Mouse (Mus musculus): ENCODE results near the gene Trim72. TPM values are rescaled to one million over a fixed set of nuclear protein-coding genes. Genes with fewer than 3 reads are reported as not detected.

Gene Trim72
- polyA plus RNA-seq, 1 experiment from 2014 or later, result not detected

GRCm38 (mm10) chr7:127974413-127974930, 29.3 kb upstream of the Trim72 start:
- 84% methylated on average over 2 of the region's 2 CpGs for WGBS (ENCODE audit: insufficient replicate concordance)
- ATAC-seq (no peak), DNase-seq (no peak)
- peaks cover 9% of the 10 kb centered on the region for H3K4me1 ChIP-seq (ENCODE audit: insufficient read depth)
- H3K36me3 ChIP-seq (replicated peaks; ENCODE audit: insufficient read depth, low read length), result peaks cover 94% of the 10 kb centered on the region
- H3K9ac ChIP-seq (replicated peaks), result no peak overlapping the region
- no peak overlapping the region for H3K4me2 ChIP-seq (ENCODE audit: low read depth, low read length)
- no peaks in the 10 kb centered on the region for H3K27me3 ChIP-seq (ENCODE audit: insufficient read depth, low read length)
- TF ChIP-seq CTCF (IDR thresholded peaks at IDR 0.05; ENCODE audit: low read depth), result no peak
- TF ChIP-seq EP300 (IDR thresholded peaks at IDR 0.05; ENCODE audit: low read depth), result no peak
- no peak overlapping the region for H3K4me3 ChIP-seq (ENCODE audit: low read depth, low read length)
- no peak overlapping the region for H3K27ac ChIP-seq (ENCODE audit: low read depth)
- no peaks in the 10 kb centered on the region for H3K9me3 ChIP-seq (ENCODE audit: low read length)

GRCm38 (mm10) chr7:127978856-127979255, 24.9 kb upstream of the Trim72 start:
- H3K36me3 ChIP-seq (replicated peaks; ENCODE audit: insufficient read depth, low read length), result peaks cover 93% of the 10 kb centered on the region
- no peaks in the 10 kb centered on the region for H3K27me3 ChIP-seq (ENCODE audit: insufficient read depth, low read length)
- no peak overlapping the region for H3K9ac ChIP-seq (replicated peaks)
- H3K4me3 ChIP-seq (ENCODE audit: low read depth, low read length), result no peak overlapping the region
- H3K4me2 ChIP-seq (ENCODE audit: low read depth, low read length), result no peak overlapping the region
- no peaks in the 10 kb centered on the region for H3K9me3 ChIP-seq (ENCODE audit: low read length)
- TF ChIP-seq CTCF (IDR thresholded peaks at IDR 0.05; ENCODE audit: low read depth) (no peak), EP300 (IDR thresholded peaks at IDR 0.05; ENCODE audit: low read depth) (no peak)
- DNase-seq (no peak), ATAC-seq (no peak)
- WGBS (ENCODE audit: insufficient replicate concordance), result 98% methylated on average over 2 of the region's 2 CpGs
- no peaks in the 10 kb centered on the region for H3K4me1 ChIP-seq (ENCODE audit: insufficient read depth)
- no peak overlapping the region for H3K27ac ChIP-seq (ENCODE audit: low read depth)

- Histone ChIP-seq H3K9ac (replicated peaks) (no peak overlapping the region), H3K27ac (ENCODE audit: low read depth) (no peak overlapping the region), H3K27me3 (ENCODE audit: insufficient read depth, low read length) (no peaks in the 10 kb centered on the region), H3K4me2 (ENCODE audit: low read depth, low read length) (no peak overlapping the region), H3K9me3 (ENCODE audit: low read length) (no peaks in the 10 kb centered on the region), H3K4me1 (ENCODE audit: insufficient read depth) (no peaks in the 10 kb centered on the region), H3K4me3 (ENCODE audit: low read depth, low read length) (no peak overlapping the region), H3K36me3 (replicated peaks; ENCODE audit: insufficient read depth, low read length) (peaks cover 93% of the 10 kb centered on the region)
- 87% methylated on average over 3 of the region's 3 CpGs for WGBS (ENCODE audit: insufficient replicate concordance)
- ATAC-seq, result no peak
- DNase-seq, result no peak
- no peak for TF ChIP-seq CTCF (IDR thresholded peaks at IDR 0.05; ENCODE audit: low read depth)
- TF ChIP-seq EP300 (IDR thresholded peaks at IDR 0.05; ENCODE audit: low read depth), result no peak
Observed at GRCm38 (mm10) chr7:127980606-127981005, 23.1 kb upstream of the Trim72 start.

DNA sequence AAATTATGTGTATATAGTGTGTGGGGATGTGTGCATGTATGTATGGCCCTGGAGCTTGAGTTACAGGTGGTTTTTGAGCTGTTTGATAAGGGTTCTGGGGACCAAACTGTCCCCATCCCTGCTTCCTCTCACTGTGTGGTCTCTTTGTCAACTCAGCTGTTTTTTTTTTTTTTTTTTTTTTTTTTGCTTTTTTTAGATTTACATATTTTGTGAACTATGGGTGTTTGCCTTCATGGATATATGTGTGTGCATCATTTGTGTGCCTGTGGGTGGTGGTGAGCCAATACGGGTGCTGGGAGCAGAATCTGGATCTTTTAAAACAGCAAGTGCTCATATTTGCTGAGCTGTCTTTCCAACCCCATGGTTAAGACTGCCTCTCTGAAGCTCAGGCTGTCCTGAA, 14.8 kb upstream of the Trim72 start:
- TF ChIP-seq CTCF (IDR thresholded peaks at IDR 0.05; ENCODE audit: low read depth), result no peak
- no peak for TF ChIP-seq EP300 (IDR thresholded peaks at IDR 0.05; ENCODE audit: low read depth)
- no peaks in the 10 kb centered on the region for H3K27me3 ChIP-seq (ENCODE audit: insufficient read depth, low read length)
- peaks cover 30% of the 10 kb centered on the region for H3K4me1 ChIP-seq (ENCODE audit: insufficient read depth)
- H3K9me3 ChIP-seq (ENCODE audit: low read length), result no peaks in the 10 kb centered on the region
- H3K9ac ChIP-seq (replicated peaks), result no peak overlapping the region
- ATAC-seq, result no peak
- 78% methylated on average over 1 of the region's 1 CpGs for WGBS (ENCODE audit: insufficient replicate concordance)
- no peak overlapping the region for H3K4me3 ChIP-seq (ENCODE audit: low read depth, low read length)
- no peak overlapping the region for H3K27ac ChIP-seq (ENCODE audit: low read depth)
- no peak overlapping the region for H3K4me2 ChIP-seq (ENCODE audit: low read depth, low read length)
- DNase-seq, result no peak
- peaks cover 64% of the 10 kb centered on the region for H3K36me3 ChIP-seq (replicated peaks; ENCODE audit: insufficient read depth, low read length)

DNA sequence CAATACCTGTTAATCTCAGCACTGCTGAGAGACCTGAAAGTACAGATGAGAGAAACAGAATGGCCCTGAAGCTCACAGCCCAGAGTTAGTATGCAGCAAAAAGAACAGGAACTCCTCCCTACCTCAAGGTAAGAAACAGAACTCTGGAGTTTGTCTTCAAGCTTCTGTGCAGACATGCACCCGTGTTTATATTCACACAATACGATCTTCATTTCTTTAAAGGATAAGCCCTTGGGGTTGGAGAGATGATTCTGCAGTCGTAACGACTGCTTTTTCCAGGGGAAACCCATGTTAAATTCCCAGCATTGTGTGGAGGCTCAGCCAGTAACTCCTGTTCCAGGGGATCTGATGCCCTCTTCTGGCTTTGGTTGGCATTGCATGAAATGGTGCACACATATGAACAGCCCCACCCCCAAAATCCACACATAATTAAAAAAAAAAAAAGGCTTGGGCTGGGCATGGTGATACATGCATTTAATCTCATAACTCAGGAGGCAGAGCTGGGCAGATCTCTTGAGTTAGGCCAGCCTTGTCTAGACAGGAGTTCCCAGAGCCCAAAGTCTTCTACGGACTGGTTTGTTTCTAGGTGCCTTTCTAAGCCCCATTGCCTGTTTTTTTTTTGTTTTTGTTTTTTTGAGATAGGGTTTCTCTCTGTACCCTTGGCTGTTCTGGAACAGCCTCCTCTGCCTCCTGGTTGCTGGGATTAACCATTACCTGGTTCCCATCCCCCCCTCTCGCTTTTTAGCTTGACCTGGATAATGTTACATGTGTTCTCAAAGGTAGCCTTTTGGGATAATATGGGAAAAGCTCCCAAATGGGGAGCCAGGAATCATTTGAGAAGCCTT, 11.9 kb upstream of the Trim72 start:
- Histone ChIP-seq H3K4me1 (ENCODE audit: insufficient read depth) (peaks cover 30% of the 10 kb centered on the region), H3K4me3 (ENCODE audit: low read depth, low read length) (peak overlapping the region; percentile 51; the same call in 1 of the 2 replicates)

DNA sequence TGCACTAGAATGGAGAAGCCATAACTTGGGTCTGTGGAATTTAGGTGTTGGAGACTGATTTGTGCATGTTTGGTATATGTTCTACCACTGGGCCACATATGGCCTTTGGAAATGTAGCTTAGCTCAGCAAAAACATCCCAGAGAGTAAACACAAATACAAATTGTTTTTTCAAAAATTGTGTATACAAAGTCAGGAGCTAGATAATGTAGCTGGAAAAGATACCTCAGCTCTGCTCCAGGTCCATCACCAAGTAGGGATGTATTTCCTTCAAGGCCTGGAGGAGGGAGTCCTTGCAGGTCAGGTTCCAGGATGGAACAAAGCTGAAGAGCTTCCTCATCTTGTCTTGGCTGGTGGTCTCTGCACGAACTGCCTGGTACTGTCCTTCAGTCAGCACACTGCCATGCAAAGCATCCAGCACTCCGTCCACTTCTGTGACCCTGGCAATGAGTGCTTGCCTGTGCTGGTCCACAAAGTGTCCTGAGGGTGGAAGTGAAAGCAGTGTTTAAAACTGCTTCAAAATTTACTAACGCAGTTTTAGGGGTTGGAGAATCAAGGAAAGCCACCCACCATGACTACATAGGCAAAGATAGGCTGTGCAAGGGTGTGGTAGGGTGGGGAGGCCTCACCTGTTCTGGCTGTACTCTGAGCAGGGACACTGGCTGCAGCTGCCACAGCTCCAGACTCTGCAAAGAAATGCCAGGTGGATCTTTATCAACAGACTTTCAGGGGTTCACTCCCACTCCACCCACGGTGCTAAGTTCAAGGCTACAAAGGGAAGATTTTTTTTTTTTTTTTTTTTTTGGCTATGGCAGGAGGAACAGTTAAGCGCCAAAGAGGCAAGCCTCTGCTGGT, 11.0 kb upstream of the Trim72 start:
- peak overlapping the region; percentile 51 for H3K4me3 ChIP-seq (ENCODE audit: low read depth, low read length)
- ATAC-seq, result peak; percentile 23
- peak overlapping the region; percentile 46 for H3K27ac ChIP-seq (ENCODE audit: low read depth)
- peaks cover 30% of the 10 kb centered on the region for H3K4me1 ChIP-seq (ENCODE audit: insufficient read depth)
- peaks cover 31% of the 10 kb centered on the region for H3K36me3 ChIP-seq (replicated peaks; ENCODE audit: insufficient read depth, low read length)
- TF ChIP-seq CTCF (IDR thresholded peaks at IDR 0.05; ENCODE audit: low read depth) (no peak), EP300 (IDR thresholded peaks at IDR 0.05; ENCODE audit: low read depth) (no peak)
- H3K9ac ChIP-seq (replicated peaks), result peak overlapping the region; percentile 63
- H3K9me3 ChIP-seq (ENCODE audit: low read length), result no peaks in the 10 kb centered on the region
- no peaks in the 10 kb centered on the region for H3K27me3 ChIP-seq (ENCODE audit: insufficient read depth, low read length)
- 20% methylated on average over 5 of the region's 5 CpGs for WGBS (ENCODE audit: insufficient replicate concordance)
- DNase-seq, result no peak
- peak overlapping the region; percentile 72 for H3K4me2 ChIP-seq (ENCODE audit: low read depth, low read length)

More for the DNA sequence above, 11.9 kb upstream of the Trim72 start:
- no peaks in the 10 kb centered on the region for H3K9me3 ChIP-seq (ENCODE audit: low read length)
- WGBS (ENCODE audit: insufficient replicate concordance), result 42% methylated on average over 6 of the region's 6 CpGs
- H3K27me3 ChIP-seq (ENCODE audit: insufficient read depth, low read length), result no peaks in the 10 kb centered on the region
- no peak overlapping the region for H3K9ac ChIP-seq (replicated peaks)
- H3K27ac ChIP-seq (ENCODE audit: low read depth), result peak overlapping the region; percentile 22; the same call in 1 of the 2 replicates
- peak; percentile 74 for TF ChIP-seq CTCF (IDR thresholded peaks at IDR 0.05; ENCODE audit: low read depth)
- no peak for TF ChIP-seq EP300 (IDR thresholded peaks at IDR 0.05; ENCODE audit: low read depth)
- peak; percentile 61 for ATAC-seq
- H3K36me3 ChIP-seq (replicated peaks; ENCODE audit: insufficient read depth, low read length), result peaks cover 36% of the 10 kb centered on the region
- peak overlapping the region; percentile 72 for H3K4me2 ChIP-seq (ENCODE audit: low read depth, low read length)
- DNase-seq, result peak; percentile 80
